Mouse (Mus musculus) myocyte (in vitro differentiated cells): ENCODE data around the gene Map3k12. TPM values are rescaled to one million over a fixed set of nuclear protein-coding genes. Genes with fewer than 3 reads are reported as not detected.

ENCODE experiments used
- H3K27me3 ChIP-seq: one replicate; pipeline ENCODE4 v1.6.1; 2011; ENCODE audit not compliant: control insufficient read depth, insufficient read depth, insufficient read length
- H3K36me3 ChIP-seq: one replicate; pipeline ENCODE4 v1.6.1; 2011; ENCODE audit not compliant: control insufficient read depth, insufficient read depth
- H3K4me2 ChIP-seq: one replicate; pipeline ENCODE4 v1.6.1; 2011; ENCODE audit warnings: low read depth, control low read depth
- H3K4me3 ChIP-seq: one replicate; pipeline ENCODE4 v1.5.1; 2011; ENCODE audit warnings: mild to moderate bottlenecking, control low read depth, moderate library complexity
- H3K79me2 ChIP-seq: one replicate; pipeline ENCODE4 v1.6.1; 2011; ENCODE audit not compliant: control insufficient read depth, insufficient read depth
- H3ac ChIP-seq: one replicate; pipeline ENCODE4 v1.6.1; 2011; ENCODE audit not compliant: control insufficient read depth, insufficient read length
- CEBPB ChIP-seq: IDR thresholded peaks from 2 replicates; pipeline ENCODE4 v1.6.1; 2011; ENCODE audit warnings: mild to moderate bottlenecking, moderate library complexity; ENCODE audit not compliant: poor library complexity, insufficient read depth, severe bottlenecking
- E2F4 ChIP-seq: IDR thresholded peaks from one replicate; pipeline ENCODE4 v1.6.1; 2011; ENCODE audit warnings: mild to moderate bottlenecking, control low read depth, moderate library complexity; ENCODE audit not compliant: insufficient read depth
- MAX ChIP-seq: IDR thresholded peaks from one replicate; pipeline ENCODE4 v1.6.1; 2011; ENCODE audit warnings: low read depth, mild to moderate bottlenecking, control low read depth
- MYOD1 ChIP-seq, 3 experiments: IDR thresholded peaks; one replicate each; pipeline ENCODE4 v1.6.1; 2011; ENCODE audit warnings: control low read depth in 2 of 3, low read depth in 2 of 3, mild to moderate bottlenecking in 2 of 3, moderate library complexity in 1 of 3; ENCODE audit not compliant: insufficient read length in 2 of 3, control insufficient read depth in 1 of 3
- MYOG ChIP-seq, 3 experiments: IDR thresholded peaks; one replicate each; pipeline ENCODE4 v1.6.1; 2011; ENCODE audit warnings: control low read depth in 2 of 3, low read depth in 2 of 3, mild to moderate bottlenecking in 2 of 3; ENCODE audit not compliant: insufficient read length in 2 of 3, control insufficient read depth in 1 of 3, insufficient read depth in 1 of 3
- POLR2A ChIP-seq: IDR thresholded peaks from one replicate; pipeline ENCODE4 v1.6.1; 2011; ENCODE audit warnings: low read depth, mild to moderate bottlenecking, control low read depth, moderate library complexity; ENCODE audit not compliant: insufficient read length
- POLR2AphosphoS2 ChIP-seq: IDR thresholded peaks from one replicate; pipeline ENCODE4 v1.6.1; 2011; ENCODE audit warnings: low read depth, control low read depth; ENCODE audit not compliant: insufficient read length
- REST ChIP-seq: IDR thresholded peaks from one replicate; pipeline ENCODE4 v1.6.1; 2011; ENCODE audit warnings: mild to moderate bottlenecking, control low read depth, moderate library complexity; ENCODE audit not compliant: insufficient read depth, insufficient read length
- SRF ChIP-seq: IDR thresholded peaks from one replicate; pipeline ENCODE4 v1.6.1; 2011; ENCODE audit warnings: low read depth; ENCODE audit not compliant: control insufficient read depth, insufficient read length
- TCF12 ChIP-seq: IDR thresholded peaks from one replicate; pipeline ENCODE4 v1.6.1; 2011; ENCODE audit warnings: mild to moderate bottlenecking, control low read depth; ENCODE audit not compliant: poor library complexity, insufficient read depth, severe bottlenecking
- USF1 ChIP-seq: IDR thresholded peaks from one replicate; pipeline ENCODE4 v1.6.1; 2011; ENCODE audit warnings: low read depth, mild to moderate bottlenecking, control low read depth, moderate library complexity
- polyA plus RNA-seq: library from polyadenylated mRNA; unstranded; fragments of >200 nt; fragmentation: generic; extraction: Trizol; gene quantifications from one replicate; pipeline ENCODE4 v1.2.1, GENCODE M21; 2012; ENCODE audit warnings: missing spikeins

Map3k12 gene
- polyA plus RNA-seq, 1 experiment: 5.9 TPM

DNA sequence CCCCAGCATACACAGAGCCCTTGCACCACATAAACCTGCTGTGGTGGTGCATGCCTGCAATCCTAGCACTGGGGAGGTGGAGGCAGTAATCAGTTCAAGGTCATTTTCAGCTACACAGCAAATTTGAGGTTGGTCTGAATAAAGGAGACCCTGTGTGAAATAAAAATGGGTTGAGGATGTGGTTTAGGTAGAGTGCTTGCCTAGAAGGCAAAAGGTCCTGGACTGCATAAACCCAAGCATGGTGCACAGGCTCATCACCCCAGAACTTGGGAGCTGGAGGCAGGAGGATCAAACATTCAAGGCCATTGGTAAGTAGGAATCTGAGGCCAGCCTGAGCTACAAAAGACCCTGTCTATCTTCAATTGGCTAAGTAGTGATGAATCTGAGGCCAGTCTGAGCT is 9.3 kb downstream of the Map3k12 start:
- Histone ChIP-seq H3K36me3 (peaks cover 23% of the 10 kb centered on the region), H3K79me2 (no peaks in the 10 kb centered on the region), H3ac (no peak overlapping the region), H3K27me3 (no peaks in the 10 kb centered on the region), H3K4me3 (no peak overlapping the region), H3K4me2 (no peak overlapping the region)
- peak; percentile 23 for TF ChIP-seq POLR2A
- TF ChIP-seq POLR2AphosphoS2: peak; percentile 31
- TF ChIP-seq USF1: no peak

DNA sequence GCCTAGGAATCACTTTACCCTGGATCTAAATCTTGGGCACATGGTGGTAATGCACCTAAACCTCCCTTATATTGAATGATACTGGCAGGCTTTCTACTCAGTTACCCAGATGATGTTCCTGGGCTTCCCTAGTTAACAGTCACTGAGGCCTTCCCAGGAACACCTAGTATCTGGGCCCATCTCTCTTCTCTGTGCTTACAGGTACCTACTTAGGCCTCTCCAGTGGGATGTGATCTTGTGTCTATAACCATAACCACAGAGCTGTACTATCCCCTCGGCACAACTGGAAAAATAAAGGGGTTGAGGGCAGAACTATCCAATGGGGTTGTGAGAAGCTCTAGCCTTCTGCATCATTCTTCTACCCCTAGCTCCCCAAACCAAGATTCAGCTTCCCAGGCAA is 10.0 kb downstream of the Map3k12 start:
- TF ChIP-seq POLR2A: no peak
- TF ChIP-seq E2F4: no peak
- TF ChIP-seq POLR2AphosphoS2: peak; percentile 52
- Histone ChIP-seq H3K27me3 (no peaks in the 10 kb centered on the region), H3K36me3 (peaks cover 30% of the 10 kb centered on the region), H3K4me2 (no peak overlapping the region), H3K4me3 (no peak overlapping the region), H3K79me2 (no peaks in the 10 kb centered on the region), H3ac (no peak overlapping the region)

DNA sequence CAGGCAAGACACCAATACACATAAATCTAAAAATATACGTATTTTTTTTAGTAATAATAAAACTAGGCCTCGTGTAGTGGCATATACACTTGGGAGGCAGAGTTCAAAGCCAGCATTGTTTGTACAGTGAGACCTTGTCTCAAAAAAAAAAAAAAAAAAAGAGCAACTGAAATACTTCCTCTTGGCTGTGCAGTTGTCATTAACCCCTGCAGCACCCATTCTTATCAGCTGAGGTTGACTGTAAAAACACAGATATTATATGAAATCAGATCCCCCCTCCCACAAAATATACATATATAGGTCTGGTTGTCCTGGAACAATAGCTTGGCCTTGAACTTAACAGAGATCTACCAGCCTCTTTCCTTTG is 10.4 kb downstream of the Map3k12 start:
- Histone ChIP-seq H3K36me3 (peaks cover 34% of the 10 kb centered on the region), H3ac (no peak overlapping the region)
- no peak for TF ChIP-seq POLR2AphosphoS2

DNA sequence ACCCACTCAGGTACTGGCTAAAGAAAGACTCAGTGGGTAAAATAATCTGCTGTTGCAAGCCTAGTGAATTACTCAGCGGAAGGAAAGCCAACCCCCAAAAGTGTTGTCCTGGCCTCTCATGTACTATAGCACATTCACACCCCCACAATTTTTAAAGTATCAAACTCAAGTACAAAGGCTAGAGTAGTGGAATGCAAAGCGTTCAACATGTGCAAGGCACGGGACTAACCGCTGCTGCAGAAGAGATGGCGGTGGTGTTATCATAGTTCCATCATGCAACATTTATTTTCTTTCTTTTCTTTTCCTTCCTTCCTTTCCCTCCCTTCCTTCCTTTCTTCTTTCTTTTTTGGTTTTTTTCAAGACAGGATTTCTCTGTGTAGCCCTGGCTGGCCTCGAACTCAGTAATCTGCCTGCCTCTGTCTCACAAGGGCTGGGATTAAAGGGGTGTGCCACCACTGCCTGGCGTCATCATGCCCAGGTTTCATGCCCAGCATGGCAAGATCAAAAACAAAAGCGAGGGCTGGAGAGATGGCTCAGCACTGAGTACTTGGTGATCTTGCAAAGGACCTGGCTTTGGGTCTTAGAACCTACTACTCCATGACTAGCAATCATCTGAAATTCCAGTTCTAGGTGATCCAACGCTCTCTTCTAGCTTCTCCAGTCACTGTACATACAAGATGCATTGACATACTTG is 10.9 kb downstream of the Map3k12 start:
- Histone ChIP-seq H3K4me3 (no peak overlapping the region), H3K27me3 (no peaks in the 10 kb centered on the region), H3K36me3 (peaks cover 38% of the 10 kb centered on the region), H3ac (no peak overlapping the region), H3K4me2 (no peak overlapping the region), H3K79me2 (no peaks in the 10 kb centered on the region)
- TF ChIP-seq REST: no peak
- TF ChIP-seq POLR2A: peak; percentile 11
- TF ChIP-seq POLR2AphosphoS2: peak; percentile 48

More for the DNA sequence above, 10.4 kb downstream of the Map3k12 start:
- Histone ChIP-seq H3K4me2 (no peak overlapping the region), H3K27me3 (no peaks in the 10 kb centered on the region), H3K79me2 (no peaks in the 10 kb centered on the region), H3K4me3 (no peak overlapping the region)

DNA sequence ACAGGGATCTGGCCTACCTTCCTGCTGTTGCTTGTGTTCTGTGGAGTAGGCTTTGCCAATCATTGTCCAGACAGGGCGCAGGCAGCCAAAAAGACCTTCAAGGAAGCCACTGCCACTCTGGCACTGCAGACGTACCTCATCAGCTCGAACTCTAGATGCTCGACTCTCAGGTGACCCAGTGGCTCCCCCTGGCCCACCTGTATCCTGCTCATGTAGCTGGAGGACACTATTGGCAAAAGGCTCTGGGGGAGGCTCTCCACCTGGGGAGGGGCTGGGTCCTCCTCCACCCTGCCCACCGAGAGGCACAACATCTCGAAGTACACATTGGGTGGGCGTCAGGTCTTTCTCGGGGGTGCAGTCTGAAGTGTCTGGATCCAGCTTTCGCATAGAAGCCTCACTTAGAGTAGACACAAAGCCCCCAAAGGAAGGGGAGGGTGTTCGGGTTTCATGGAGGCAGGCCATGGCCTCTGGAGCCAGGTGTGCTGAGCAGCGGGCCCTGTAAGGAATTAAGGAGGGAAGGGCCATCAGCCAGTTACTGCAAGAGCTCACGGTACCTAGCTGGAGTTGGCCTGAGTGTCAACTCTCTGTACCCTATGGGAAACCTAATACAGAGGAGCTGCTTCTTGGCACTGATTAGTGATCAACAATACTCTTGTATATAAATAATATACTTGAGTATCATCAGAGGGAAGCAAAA is 11.6 kb downstream of the Map3k12 start:
- no peak for TF ChIP-seq REST
- peak; percentile 43 for TF ChIP-seq POLR2A
- TF ChIP-seq POLR2AphosphoS2: peak; percentile 93

DNA sequence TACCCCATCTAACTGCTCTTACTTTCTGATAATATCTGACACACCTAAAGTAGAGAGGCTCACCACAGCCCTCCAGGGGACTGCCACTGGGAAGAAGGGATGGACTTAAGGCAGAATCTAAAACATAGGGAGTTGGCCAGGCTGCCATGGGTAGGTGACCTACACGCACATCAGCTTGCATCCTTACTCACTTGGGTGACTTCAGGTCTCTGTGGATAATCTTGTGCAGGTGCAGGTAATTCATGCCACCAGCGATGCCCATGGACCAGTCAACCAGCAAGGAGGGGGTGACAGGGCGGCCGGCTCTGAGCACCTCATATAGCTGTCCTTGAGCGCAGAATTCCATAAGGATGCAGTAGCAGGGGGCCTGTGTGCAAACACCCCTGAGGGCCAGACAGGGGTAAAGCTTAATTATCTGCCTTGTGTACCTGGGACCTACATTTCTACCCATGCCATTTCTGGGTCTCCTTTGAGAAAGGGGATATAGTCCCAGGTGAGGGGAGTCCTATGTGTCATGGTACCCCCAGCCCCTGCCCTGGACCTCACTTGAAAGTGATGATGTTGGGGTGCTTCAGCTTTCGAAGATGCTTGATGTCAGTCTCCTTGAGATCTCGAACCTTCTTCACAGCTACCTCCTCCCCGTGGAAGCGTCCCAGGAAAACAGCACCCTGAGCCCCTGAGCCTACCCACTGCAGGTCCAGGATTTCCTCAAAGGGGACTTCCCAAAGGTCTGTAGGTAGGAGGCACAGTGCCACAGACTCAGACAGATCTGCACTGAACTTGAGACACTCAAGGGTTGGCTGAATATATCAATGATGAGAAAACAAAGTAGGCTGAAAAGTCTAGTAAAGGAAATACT is 12.7 kb downstream of the Map3k12 start:
- Histone ChIP-seq H3ac (no peak overlapping the region), H3K27me3 (no peaks in the 10 kb centered on the region), H3K79me2 (no peaks in the 10 kb centered on the region), H3K36me3 (peaks cover 56% of the 10 kb centered on the region), H3K4me2 (no peak overlapping the region), H3K4me3 (no peak overlapping the region)
- peak; percentile 89 for TF ChIP-seq POLR2AphosphoS2
- TF ChIP-seq CEBPB: no peak

More for the DNA sequence above, 11.6 kb downstream of the Map3k12 start:
- no peak overlapping the region for H3K4me3 ChIP-seq
- no peak overlapping the region for H3K4me2 ChIP-seq
- H3K79me2 ChIP-seq: no peaks in the 10 kb centered on the region
- H3K27me3 ChIP-seq: no peaks in the 10 kb centered on the region
- H3ac ChIP-seq: no peak overlapping the region
- peaks cover 45% of the 10 kb centered on the region for H3K36me3 ChIP-seq

DNA sequence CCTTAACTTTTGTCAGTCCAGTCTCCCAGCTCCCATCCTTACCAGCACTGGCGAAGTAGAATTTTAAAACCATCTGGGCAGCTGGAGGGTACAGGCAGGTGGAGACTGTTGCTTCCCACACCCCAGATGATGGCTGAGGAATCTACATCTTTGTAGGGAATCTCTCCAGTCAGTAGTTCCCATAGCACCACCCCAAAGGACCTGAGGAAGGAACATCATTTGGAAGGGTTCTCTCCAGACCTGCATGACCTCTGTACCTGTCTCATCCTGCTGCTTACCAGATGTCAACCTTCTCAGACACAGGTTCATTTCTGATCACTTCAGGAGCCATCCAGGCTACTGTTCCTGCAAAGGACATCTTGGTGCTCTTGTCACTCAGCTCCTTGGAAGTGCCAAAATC is 13.4 kb downstream of the Map3k12 start, which contains the start of gene Gm10337:
TSS of gene Gm10337 (plus strand) at position 276 of the 400 bp plus-strand sequence.
- no peak for TF ChIP-seq MYOD1 (IDR thresholded peaks at IDR 0.05; ENCODE audit: control insufficient read depth in 1 of 3, insufficient read length in 2 of 3, low read depth in 2 of 3)
- TF ChIP-seq POLR2A: no peak
- TF ChIP-seq E2F4: no peak
- no peak for TF ChIP-seq TCF12
- TF ChIP-seq SRF: no peak
- TF ChIP-seq POLR2AphosphoS2: no peak
- TF ChIP-seq MYOG (IDR thresholded peaks at IDR 0.05; ENCODE audit: control insufficient read depth in 1 of 3, insufficient read depth in 1 of 3, insufficient read length in 2 of 3, low read depth in 2 of 3): no peak
- TF ChIP-seq REST: no peak
- no peak for TF ChIP-seq MAX
- H3K4me2 ChIP-seq: no peak within 1 kb of the TSS
- no peaks in the 10 kb centered on the region for H3K27me3 ChIP-seq
- H3K79me2 ChIP-seq: no peaks in the 10 kb centered on the region
- H3ac ChIP-seq: no peak within 1 kb of the TSS
- no peak within 1 kb of the TSS for H3K4me3 ChIP-seq
- peaks cover 63% of the 10 kb centered on the region for H3K36me3 ChIP-seq
